Mouse (Mus musculus) heart, embryonic 11.5 days (tissue): ENCODE data around the gene Gprc5a. TPM values are rescaled to one million over a fixed set of nuclear protein-coding genes. Genes with fewer than 3 reads are reported as not detected.

Experiments
- ATAC-seq: fragments of 200-750 bp; cut with Nextera tagmentation; replicated peaks from 2 replicates; pipeline ENCODE4 v1.8.0; 2017; ENCODE audit warnings: moderate library complexity; ENCODE audit not compliant: insufficient number of reproducible peaks, low FRiP score, low TSS enrichment
- H3K27ac ChIP-seq: fragments of 300-500 bp; sonication (generic); 2 replicates; pipeline ENCODE4 v1.5.1; 2014; ENCODE audit warnings: mild to moderate bottlenecking, low read depth, low read length
- H3K27me3 ChIP-seq: fragments of 300-500 bp; sonication (generic); 2 replicates; pipeline ENCODE4 v1.6.1; 2014; ENCODE audit warnings: mild to moderate bottlenecking, low read length, mixed read lengths; ENCODE audit not compliant: control insufficient read depth, insufficient read depth
- H3K36me3 ChIP-seq: fragments of 300-500 bp; sonication (generic); 2 replicates; pipeline ENCODE4 v1.6.1; 2014; ENCODE audit warnings: mild to moderate bottlenecking, low read length, moderate library complexity, mixed read lengths; ENCODE audit not compliant: control insufficient read depth, insufficient read depth
- H3K4me1 ChIP-seq: fragments of 300-500 bp; sonication (generic); 2 replicates; pipeline ENCODE4 v1.6.1; 2014; ENCODE audit warnings: low read length; ENCODE audit not compliant: control insufficient read depth, insufficient read depth
- H3K4me2 ChIP-seq: fragments of 300-500 bp; sonication (generic); 2 replicates; pipeline ENCODE4 v1.6.1; 2014; ENCODE audit warnings: mild to moderate bottlenecking, moderate library complexity
- H3K4me3 ChIP-seq: fragments of 300-500 bp; sonication (generic); 2 replicates; pipeline ENCODE4 v1.5.1; 2014; ENCODE audit warnings: low read depth, low read length
- H3K9ac ChIP-seq: fragments of 300-500 bp; sonication (generic); 2 replicates; pipeline ENCODE4 v1.6.1; 2014; ENCODE audit warnings: mild to moderate bottlenecking, low read depth, low read length, moderate library complexity
- H3K9me3 ChIP-seq: fragments of 300-500 bp; sonication (generic); replicated peaks from 2 replicates; pipeline ENCODE4 v1.6.1; 2016; ENCODE audit warnings: low read length; ENCODE audit not compliant: control insufficient read depth
- WGBS: fragments of 180-500 bp; shearing (Covaris S2); extraction: QIAGEN DNeasy Blood & Tissue Kit; methylation state at CpG from one replicate; pipeline ENCODE4 v1.1.7; 2014; ENCODE audit not compliant: insufficient replicate concordance; 5-methylcytosine and 5-hydroxymethylcytosine counted together
- polyA plus RNA-seq: library from polyadenylated mRNA; unstranded; fragments of >200 nt; fragmentation: Nextera tagmentation; extraction: Ambion mirVana; gene quantifications from 2 replicates; pipeline ENCODE4 v1.2.1, GENCODE M21; 2014

Gene Gprc5a
- polyA plus RNA-seq, 1 experiment from 2014 or later, result 4.3 TPM

GRCm38 (mm10) chr6:135102736-135103303 is 37.4 kb downstream of the Gprc5a start:
- no peak overlapping the region for H3K4me3 ChIP-seq
- H3K9me3 ChIP-seq, result no peaks in the 10 kb centered on the region
- ATAC-seq, result no peak
- H3K4me2 ChIP-seq, result no peak overlapping the region
- no peaks in the 10 kb centered on the region for H3K4me1 ChIP-seq
- H3K36me3 ChIP-seq, result no peaks in the 10 kb centered on the region
- H3K27ac ChIP-seq, result no peak overlapping the region
- H3K9ac ChIP-seq, result no peak overlapping the region
- 75% methylated on average over 5 of the region's 5 CpGs for WGBS
- no peaks in the 10 kb centered on the region for H3K27me3 ChIP-seq

GRCm38 (mm10) chr6:135107014-135107413 is 41.6 kb downstream of the Gprc5a start:
- 85% methylated on average over 6 of the region's 6 CpGs for WGBS
- no peaks in the 10 kb centered on the region for H3K27me3 ChIP-seq
- ATAC-seq, result no peak
- H3K4me2 ChIP-seq, result no peak overlapping the region
- H3K4me1 ChIP-seq, result no peaks in the 10 kb centered on the region
- no peak overlapping the region for H3K9ac ChIP-seq
- H3K27ac ChIP-seq, result no peak overlapping the region
- H3K9me3 ChIP-seq, result no peaks in the 10 kb centered on the region
- no peak overlapping the region for H3K4me3 ChIP-seq
- H3K36me3 ChIP-seq, result no peaks in the 10 kb centered on the region

- Histone ChIP-seq H3K9ac (no peak overlapping the region), H3K4me2 (no peak overlapping the region), H3K4me3 (no peak overlapping the region), H3K27ac (no peak overlapping the region), H3K36me3 (no peaks in the 10 kb centered on the region), H3K9me3 (no peaks in the 10 kb centered on the region), H3K27me3 (no peaks in the 10 kb centered on the region), H3K4me1 (no peaks in the 10 kb centered on the region)
- no peak for ATAC-seq
- 31% methylated on average over 7 of the region's 7 CpGs for WGBS
These were observed 47.1 kb downstream of the Gprc5a start for GRCm38 (mm10) chr6:135112411-135113113.

- no peak overlapping the region for H3K9ac ChIP-seq
- ATAC-seq, result no peak
- no peaks in the 10 kb centered on the region for H3K4me1 ChIP-seq
- no peaks in the 10 kb centered on the region for H3K36me3 ChIP-seq
- WGBS, result 24% methylated on average over 6 of the region's 6 CpGs
- H3K27me3 ChIP-seq, result no peaks in the 10 kb centered on the region
- H3K9me3 ChIP-seq, result no peaks in the 10 kb centered on the region
- H3K27ac ChIP-seq, result no peak overlapping the region
- no peak overlapping the region for H3K4me2 ChIP-seq
- no peak overlapping the region for H3K4me3 ChIP-seq
These were observed 47.6 kb downstream of the Gprc5a start for GRCm38 (mm10) chr6:135113114-135113436.

GRCm38 (mm10) chr6:135116479-135116878 is 51.0 kb downstream of the Gprc5a start:
- H3K36me3 ChIP-seq, result no peaks in the 10 kb centered on the region
- no peak overlapping the region for H3K4me3 ChIP-seq
- no peak overlapping the region for H3K4me2 ChIP-seq
- no peaks in the 10 kb centered on the region for H3K9me3 ChIP-seq
- H3K27me3 ChIP-seq, result no peaks in the 10 kb centered on the region
- WGBS, result 93% methylated on average over 8 of the region's 8 CpGs
- H3K9ac ChIP-seq, result no peak overlapping the region
- H3K4me1 ChIP-seq, result no peaks in the 10 kb centered on the region
- no peak for ATAC-seq
- H3K27ac ChIP-seq, result no peak overlapping the region

- Histone ChIP-seq H3K4me3 (no peak within 1 kb of the TSS), H3K36me3 (no peaks in the 10 kb centered on the region), H3K4me2 (no peak within 1 kb of the TSS), H3K9ac (no peak within 1 kb of the TSS), H3K9me3 (no peaks in the 10 kb centered on the region), H3K27ac (no peak within 1 kb of the TSS), H3K27me3 (no peaks in the 10 kb centered on the region), H3K4me1 (no peaks in the 10 kb centered on the region)
- whole genome bisulfite sequencing, result 80% methylated on average over 5 of the region's 5 CpGs
- no peak for ATAC-seq
These were observed 52.7 kb downstream of the Gprc5a start, which contains the start of gene Gprc5d for GRCm38 (mm10) chr6:135118183-135118582. Gprc5d (minus strand) TSS chr6:135118283.

- H3K27me3 ChIP-seq, result no peaks in the 10 kb centered on the region
- no peak for ATAC-seq
- no peaks in the 10 kb centered on the region for H3K36me3 ChIP-seq
- H3K9ac ChIP-seq, result no peak overlapping the region
- H3K27ac ChIP-seq, result no peak overlapping the region
- H3K4me2 ChIP-seq, result no peak overlapping the region
- 63% methylated on average over 5 of the region's 5 CpGs for WGBS
- H3K4me3 ChIP-seq, result no peak overlapping the region
- H3K9me3 ChIP-seq, result no peaks in the 10 kb centered on the region
- H3K4me1 ChIP-seq, result no peaks in the 10 kb centered on the region
These were observed 59.4 kb downstream of the Gprc5a start for GRCm38 (mm10) chr6:135124755-135125380.

- WGBS, result 87% methylated on average over 7 of the region's 7 CpGs
- Histone ChIP-seq H3K9ac (no peak overlapping the region), H3K27ac (no peak overlapping the region), H3K27me3 (no peaks in the 10 kb centered on the region), H3K4me2 (no peak overlapping the region), H3K4me1 (peaks cover 11% of the 10 kb centered on the region), H3K9me3 (no peaks in the 10 kb centered on the region), H3K4me3 (no peak overlapping the region), H3K36me3 (no peaks in the 10 kb centered on the region)
- no peak for ATAC-seq
These were observed 67.6 kb downstream of the Gprc5a start for GRCm38 (mm10) chr6:135133086-135133485.
